Mouse (Mus musculus) kidney, postnatal 14 days (tissue): Measurements from ENCODE around the gene Rpl23a.

Experiments used
- DNase-seq: peaks from one replicate; pipeline ENCODE4 v3.0.0; 2022; ENCODE audit warnings: mixed read lengths

Gene Rpl23a

DNA sequence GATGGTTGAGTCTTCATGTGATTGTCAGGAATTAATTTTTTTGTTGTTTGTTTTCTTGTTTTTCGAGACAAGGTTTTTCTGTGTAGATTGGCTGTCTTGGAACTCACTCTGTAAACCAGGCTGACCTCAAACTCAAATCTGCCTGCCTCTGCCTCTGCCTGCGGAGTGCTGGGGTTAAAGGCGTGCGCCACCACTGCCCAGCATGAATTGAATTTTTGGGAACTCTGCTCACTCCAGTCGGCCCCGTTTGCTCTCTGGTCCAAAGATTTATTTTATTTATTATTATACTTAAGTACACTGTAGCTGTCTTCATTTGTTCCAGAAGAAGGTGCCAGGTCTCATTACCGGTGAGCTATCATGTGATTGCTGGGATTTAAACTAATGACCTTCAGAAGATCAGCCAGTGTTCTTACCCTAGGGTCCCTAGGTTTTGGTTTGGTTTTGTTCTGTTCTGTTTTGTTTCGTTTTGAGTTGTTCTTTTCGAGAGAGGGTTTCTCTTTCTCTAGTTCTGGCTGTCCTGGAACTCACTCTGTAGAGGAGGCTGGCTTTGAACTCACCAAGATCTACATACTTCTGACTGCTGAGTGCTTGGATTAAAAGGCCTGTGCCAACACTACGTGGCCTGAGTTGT, 615 bp upstream of the Rpl23a start:
- DNase-seq: no peak

DNA sequence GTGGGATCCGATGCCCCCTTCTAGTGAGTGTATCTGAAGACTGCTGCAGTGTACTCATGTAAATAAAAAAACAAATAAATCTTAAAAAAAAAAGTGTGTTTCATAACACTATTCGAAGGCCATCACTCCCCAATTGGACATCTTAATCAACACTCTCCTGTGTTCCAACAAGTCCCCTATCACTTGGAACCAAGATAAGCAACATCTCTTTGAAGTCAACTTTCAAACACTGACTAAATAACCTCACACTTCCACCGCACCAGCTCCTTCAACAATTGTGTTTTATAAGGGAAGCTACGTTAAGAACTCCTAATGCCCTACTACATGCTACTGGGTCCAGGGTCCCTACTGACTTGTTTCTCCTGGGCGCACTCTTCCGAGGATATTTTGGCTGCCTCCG, 934 bp downstream of the Rpl23a start:
- no peak for DNase-seq

DNA sequence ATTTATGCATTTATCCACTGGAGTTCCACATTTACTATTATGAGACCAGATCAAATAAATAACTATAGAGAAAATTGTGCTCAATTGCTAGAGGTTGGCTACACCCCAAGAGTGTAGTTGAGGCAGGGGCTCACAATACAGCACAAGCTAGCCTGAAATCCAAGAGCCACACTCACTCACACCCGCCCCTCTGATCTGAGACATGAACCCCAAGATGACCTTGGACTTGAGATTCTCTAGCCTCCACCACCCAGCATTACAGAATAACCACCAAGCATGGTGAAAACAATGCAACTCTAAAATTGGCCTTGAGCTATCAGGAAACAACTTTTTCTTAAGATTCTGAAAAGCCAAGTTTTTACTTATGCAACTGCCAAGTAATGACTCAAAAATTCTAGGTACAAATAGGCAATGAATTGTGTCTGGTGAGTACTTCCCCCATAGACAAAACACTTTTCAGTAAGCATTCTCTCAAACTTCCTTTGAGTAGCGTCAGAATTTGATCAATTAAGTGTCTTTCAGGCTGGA, 1.5 kb downstream of the Rpl23a start:
- DNase-seq: no peak

GRCm38 (mm10) chr11:78180081-78180761, 3.2 kb downstream of the Rpl23a start:
- DNase-seq: no peak

DNA sequence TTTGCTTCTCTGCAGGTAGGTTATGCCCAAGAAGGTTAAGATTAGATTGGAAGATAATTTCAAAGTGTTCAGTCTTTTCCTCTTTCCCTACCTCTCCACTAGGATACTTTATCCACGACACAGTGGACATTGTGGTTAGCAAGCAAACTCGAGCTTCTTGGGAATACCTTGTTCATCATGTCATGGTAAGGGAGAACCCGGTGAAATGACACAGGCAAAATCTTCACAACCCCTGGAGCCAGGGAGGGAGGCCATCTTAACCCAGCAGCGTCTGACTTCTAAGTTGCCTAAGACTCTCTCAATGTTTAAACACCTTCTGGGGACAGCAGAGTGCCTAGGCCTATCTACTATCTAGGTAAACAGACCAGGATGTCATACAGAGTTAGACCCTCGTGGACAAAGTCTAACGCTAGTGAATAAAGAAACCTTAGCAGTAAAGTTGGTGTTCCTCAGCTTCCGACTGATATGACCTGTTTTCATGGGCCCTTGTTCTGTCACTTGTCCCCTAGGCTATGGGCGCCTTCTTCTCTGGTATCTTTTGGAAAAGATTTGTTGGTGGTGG, 3.9 kb downstream of the Rpl23a start:
- DNase-seq: no peak

DNA sequence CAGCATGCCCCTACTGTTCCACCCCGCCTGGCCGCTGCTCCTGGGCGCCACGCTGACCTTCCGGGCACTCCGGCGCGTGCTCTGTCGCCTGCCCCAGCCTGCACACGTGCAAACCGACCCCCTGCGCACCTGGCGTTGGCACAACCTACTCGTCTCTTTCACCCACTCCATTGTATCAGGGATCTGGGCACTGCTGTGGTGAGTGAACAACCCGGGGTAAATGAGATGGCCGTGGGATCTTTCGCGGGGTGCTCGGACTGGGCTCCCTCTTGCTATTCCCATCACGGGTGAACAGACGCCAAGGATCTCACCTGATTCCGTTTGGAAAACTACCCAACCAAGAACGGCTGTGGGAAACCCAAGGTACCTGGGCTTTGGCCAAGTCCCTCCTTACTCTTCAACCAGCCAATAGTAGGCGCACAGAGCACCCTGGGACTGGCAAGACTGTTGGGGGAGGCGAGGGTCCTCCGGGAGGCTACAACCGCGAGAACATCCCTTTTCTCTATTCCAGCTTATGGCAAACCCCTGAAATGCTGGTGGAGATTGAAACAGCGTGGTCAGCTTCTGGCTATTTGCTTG, 4.4 kb downstream of the Rpl23a start:
- peak; percentile 90 for DNase-seq

DNA sequence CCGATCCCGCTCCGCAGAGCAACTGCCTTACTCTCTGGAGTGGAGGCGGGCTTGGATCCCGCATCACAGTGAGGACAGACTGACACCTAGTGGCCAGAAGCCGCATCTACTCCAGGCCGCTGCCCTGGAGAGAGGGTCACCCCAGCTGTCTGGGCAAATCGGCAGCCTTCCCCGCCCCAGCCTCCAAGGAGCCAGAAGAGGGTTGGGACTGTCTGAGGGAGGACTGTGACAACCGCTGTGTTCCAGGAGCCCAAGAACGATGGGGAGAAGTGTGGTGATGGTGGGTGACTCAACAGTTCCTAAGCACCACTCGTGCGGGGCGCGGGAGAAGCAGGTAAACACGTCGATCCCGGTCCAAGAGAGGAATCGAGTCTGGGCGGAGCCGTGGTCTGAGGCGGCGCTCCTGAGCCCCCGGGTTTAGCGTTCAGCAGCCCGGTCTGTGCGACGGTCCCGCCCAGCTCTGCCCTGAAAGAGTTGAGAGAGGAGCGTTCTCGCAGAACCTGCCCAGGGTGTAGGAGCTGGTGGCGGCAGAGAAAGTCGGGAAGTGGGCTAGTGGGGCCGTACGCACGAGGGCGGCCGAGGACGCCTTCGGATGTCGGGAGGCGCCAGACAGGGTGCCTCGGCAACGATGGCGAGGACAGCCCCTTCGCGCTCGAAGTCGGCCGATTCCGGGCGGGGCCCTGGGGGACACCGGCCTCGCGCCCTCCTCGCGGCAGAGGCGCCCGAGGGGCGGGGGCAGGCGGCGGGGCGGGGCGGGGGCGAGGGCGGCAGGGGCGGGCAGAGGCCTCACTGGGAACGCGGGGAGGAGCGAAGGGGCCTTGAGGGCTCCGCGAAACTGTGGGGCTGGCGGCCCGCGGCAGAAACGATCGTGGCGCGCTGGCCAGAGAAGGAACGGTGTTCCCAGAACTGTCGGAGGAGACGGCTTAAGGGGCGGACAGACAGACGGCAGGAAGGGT, 5.2 kb downstream of the Rpl23a start:
- peak; percentile 98 for DNase-seq

- DNase-seq: peak; percentile 89
Measured at GRCm38 (mm10) chr11:78177437-78177836, 5.9 kb downstream of the Rpl23a start.

GRCm38 (mm10) chr11:78176905-78177331, 6.5 kb downstream of the Rpl23a start:
- no peak for DNase-seq

GRCm38 (mm10) chr11:78176402-78176862, 7.0 kb downstream of the Rpl23a start, which contains the start of the genes Nek8 and Tlcd1:
TSS of gene Nek8 (minus strand) at chr11:78176675.
TSS of gene Tlcd1 (plus strand) at chr11:78176711.
- peak; percentile 97 for DNase-seq

- no peak for DNase-seq
Measured at GRCm38 (mm10) chr11:78175771-78176401, 7.5 kb downstream of the Rpl23a start.

GRCm38 (mm10) chr11:78174506-78174905, 8.9 kb downstream of the Rpl23a start:
- DNase-seq: no peak

GRCm38 (mm10) chr11:78172748-78173383, 10.5 kb downstream of the Rpl23a start:
- DNase-seq: no peak

DNA sequence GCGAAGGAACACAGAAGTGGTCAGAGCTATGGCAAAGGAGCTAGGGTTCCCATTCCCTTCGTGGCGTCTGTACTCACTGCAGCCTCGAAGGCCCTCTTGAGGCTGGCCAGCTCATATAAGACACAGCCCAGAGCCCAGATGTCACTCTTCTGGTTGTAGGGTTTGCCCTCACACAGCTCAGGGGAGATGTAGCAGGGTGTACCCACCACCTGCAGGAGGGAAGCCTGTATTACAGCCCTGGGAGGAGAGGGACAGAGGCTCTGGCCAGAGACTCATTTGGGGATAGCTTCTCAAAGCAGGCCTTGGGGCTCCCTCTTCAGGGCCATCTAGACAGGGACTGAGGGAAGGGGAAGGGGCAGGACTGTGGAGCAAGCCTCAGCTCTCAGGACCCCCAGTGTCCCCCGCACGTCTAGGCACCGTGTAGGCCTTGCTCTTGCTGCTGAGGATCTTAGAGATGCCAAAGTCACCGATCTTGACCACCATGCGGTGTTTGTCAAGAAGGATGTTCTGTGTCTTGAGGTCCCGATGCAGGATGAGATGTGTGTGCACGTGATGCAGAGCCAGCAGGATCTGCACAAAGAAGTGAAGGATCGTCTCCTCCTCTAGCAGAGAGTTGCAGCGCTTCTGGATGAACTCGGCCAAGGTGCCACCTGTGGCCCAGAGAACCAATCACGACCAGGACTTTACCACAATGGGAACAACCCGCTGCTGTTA, 11.2 kb downstream of the Rpl23a start:
- no peak for DNase-seq

DNA sequence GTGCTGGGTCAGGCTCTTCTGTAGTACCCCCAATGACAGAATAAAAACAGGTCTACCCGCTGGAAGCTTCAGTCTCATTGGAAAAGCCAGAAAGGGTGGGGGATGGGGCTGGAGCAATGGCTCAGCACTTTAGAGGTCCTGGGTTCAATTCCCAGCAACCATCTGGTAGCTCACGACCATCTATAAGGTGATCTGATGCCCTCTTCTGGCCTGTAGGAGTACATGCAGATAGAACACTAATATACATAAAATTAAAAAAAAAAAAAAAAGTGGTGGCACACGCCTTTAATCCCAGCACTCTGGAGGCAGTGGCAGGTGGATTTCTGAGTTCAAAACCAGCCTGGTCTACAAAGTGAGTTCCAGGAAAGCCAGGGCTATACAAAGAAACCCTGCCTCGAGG, 12.1 kb downstream of the Rpl23a start:
- DNase-seq: no peak

- peak; percentile 56 for DNase-seq
Measured at GRCm38 (mm10) chr11:78170306-78170705, 13.1 kb downstream of the Rpl23a start.

DNA sequence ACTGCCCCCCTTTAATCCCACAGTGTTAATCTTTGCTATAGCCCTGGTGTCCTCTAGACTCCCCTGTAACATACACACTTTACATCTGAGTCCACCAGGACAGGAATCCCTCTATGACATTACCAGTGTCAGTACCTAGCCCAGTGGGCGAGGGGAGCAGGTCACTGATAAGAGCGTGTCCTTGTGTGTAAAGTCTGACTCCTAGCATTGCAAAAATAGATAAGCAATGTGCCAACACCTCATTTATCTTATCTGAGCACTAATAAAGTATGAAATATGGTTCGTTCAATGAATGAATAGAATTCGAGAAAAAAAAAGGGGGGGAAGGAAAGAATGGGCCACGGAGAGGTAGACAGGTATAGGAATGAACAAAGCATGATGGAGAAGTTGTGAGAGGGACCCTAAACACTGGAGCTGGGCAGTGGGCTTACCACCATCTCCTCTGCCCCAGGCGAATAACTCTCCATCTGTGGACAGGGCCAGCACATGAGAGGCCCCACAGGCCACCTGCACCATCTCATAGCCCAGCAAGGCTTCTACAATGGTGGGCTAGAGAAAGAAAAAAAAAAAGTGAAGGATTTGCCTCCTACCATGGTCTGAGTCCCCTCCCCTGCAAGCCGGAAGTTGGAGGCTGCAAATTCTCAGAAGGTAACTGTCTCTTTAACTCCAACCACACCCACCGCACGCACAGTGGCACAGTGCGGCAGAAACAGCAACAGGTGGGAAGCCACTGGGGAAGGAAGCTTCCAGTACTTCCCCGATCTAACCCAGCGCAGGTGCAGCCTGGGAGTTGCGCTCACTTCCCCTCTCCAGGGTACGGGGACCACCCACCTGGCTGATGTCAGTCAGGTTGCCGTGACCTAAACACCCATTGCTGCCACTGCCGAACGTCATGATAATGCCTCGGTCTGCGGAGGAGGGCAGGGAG, 14.6 kb downstream of the Rpl23a start:
- no peak for DNase-seq

DNA sequence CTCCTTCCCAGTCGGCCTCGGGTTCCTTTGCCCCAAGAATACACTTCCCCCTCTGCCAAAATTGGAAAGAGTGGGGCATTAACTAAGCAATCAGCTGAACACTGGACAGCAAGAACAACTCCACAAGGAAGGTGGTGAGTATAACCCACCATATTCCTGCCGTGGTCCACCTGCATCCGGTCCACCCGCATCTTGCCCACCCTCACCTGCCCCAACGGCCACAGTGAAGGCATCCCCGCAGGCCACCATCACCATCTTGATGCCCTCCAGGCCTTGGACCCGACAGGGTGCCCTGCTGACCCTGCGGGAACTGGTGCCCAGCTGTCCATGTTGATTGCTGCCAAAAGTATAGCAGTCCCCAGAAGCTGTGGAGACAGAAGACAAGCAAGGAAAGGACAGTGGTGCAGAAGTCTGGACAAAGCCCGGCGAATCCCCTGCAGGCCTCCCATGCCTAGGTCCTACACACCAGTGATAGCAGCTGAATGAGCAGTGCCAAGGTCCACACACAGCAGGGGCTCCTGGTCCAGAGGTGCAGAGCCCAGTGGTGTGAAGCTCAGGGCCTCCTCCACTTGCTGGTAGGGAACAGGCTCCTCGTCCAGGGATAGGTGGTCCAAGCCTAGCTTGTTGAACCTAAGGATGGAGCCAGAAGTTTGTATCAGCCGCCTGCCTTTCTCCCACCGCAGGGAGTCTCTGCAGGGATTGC, 16.0 kb downstream of the Rpl23a start:
- DNase-seq: no peak

GRCm38 (mm10) chr11:78166640-78167039, 16.7 kb downstream of the Rpl23a start:
- no peak for DNase-seq
